Mouse (Mus musculus) lung, adult 2 months (tissue): Measurements from ENCODE around the gene Smad1. TPM values are rescaled to one million over a fixed set of nuclear protein-coding genes. Genes with fewer than 3 reads are reported as not detected.

Source experiments
- DNase-seq: peaks from one replicate; pipeline ENCODE4 v3.0.0; 2022
- H3K4me1 ChIP-seq: fragments of 200-500 bp; 2 replicates; pipeline ENCODE4 v1.6.1; 2011; ENCODE audit warnings: low read length; ENCODE audit not compliant: control insufficient read depth, insufficient read depth
- H3K4me3 ChIP-seq: fragments of 200-500 bp; replicated peaks from 2 replicates; pipeline ENCODE3; 2011; ENCODE audit warnings: low read depth, mild to moderate bottlenecking, control low read depth, low read length; ENCODE audit errors: extremely low read depth
- CTCF ChIP-seq: fragments of 200-500 bp; IDR thresholded peaks from 2 replicates; pipeline ENCODE4 v1.5.1; 2011; ENCODE audit warnings: mild to moderate bottlenecking, low read length, control low read depth; ENCODE audit not compliant: insufficient read depth
- POLR2A ChIP-seq: fragments of 200-500 bp; IDR thresholded peaks from 2 replicates; pipeline ENCODE4 v1.6.1; 2011; ENCODE audit warnings: low read depth, mild to moderate bottlenecking, control low read depth, low read length, borderline replicate concordance; ENCODE audit errors: extremely low read depth
- WGBS: fragments of 180-500 bp; shearing (Covaris S2); methylation state at CpG from one replicate; pipeline ENCODE4 v1.1.7; 2018; 5-methylcytosine and 5-hydroxymethylcytosine counted together
- polyA plus RNA-seq: library from polyadenylated mRNA; depleted of rRNA; stranded (reverse); fragments of >200 nt; gene quantifications from 2 replicates; pipeline ENCODE4 v1.2.3, GENCODE M21; 2012

The Smad1 gene
- polyA plus RNA-seq, 1 experiment: 35.0 TPM

GRCm38 (mm10) chr8:79398251-79398981, 902 bp downstream of the Smad1 start:
- H3K4me1 ChIP-seq: peaks cover 16% of the 10 kb centered on the region
- WGBS: under 1% methylated on average over 62 of the region's 68 CpGs
- TF ChIP-seq POLR2A: peak; percentile 44; the same call in 1 of the 2 replicates
- TF ChIP-seq CTCF: no peak
- DNase-seq: peak; percentile 44
- peak overlapping the region; percentile 76 for H3K4me3 ChIP-seq

- Histone ChIP-seq H3K4me1 (peaks cover 18% of the 10 kb centered on the region), H3K4me3 (peak overlapping the region; percentile 76)
- DNase-seq: no peak
- TF ChIP-seq POLR2A: no peak
- 17% methylated on average over 7 of the region's 7 CpGs for WGBS
Observed at GRCm38 (mm10) chr8:79397705-79398250, 1.5 kb downstream of the Smad1 start.

- 81% methylated on average over 6 of the region's 6 CpGs for WGBS
- no peak for DNase-seq
Observed at GRCm38 (mm10) chr8:79396911-79397310, 2.4 kb downstream of the Smad1 start.

GRCm38 (mm10) chr8:79394009-79394408, 5.3 kb downstream of the Smad1 start:
- 44% methylated on average over 9 of the region's 9 CpGs for WGBS
- Histone ChIP-seq H3K4me3 (no peak overlapping the region), H3K4me1 (peaks cover 15% of the 10 kb centered on the region)
- TF ChIP-seq POLR2A (no peak), CTCF (no peak)
- no peak for DNase-seq

More at GRCm38 (mm10) chr8:79396911-79397310, 2.4 kb downstream of the Smad1 start:
- peaks cover 18% of the 10 kb centered on the region for H3K4me1 ChIP-seq
- TF ChIP-seq POLR2A (no peak), CTCF (no peak)
- H3K4me3 ChIP-seq: no peak overlapping the region

GRCm38 (mm10) chr8:79393215-79393614, 6.1 kb downstream of the Smad1 start:
- Histone ChIP-seq H3K4me1 (peaks cover 15% of the 10 kb centered on the region), H3K4me3 (no peak overlapping the region)
- 85% methylated on average over 5 of the region's 5 CpGs for WGBS
- no peak for DNase-seq
- TF ChIP-seq CTCF (no peak), POLR2A (no peak)

GRCm38 (mm10) chr8:79392649-79393048, 6.7 kb downstream of the Smad1 start:
- peaks cover 14% of the 10 kb centered on the region for H3K4me1 ChIP-seq
- no peak for TF ChIP-seq POLR2A
- no peak for TF ChIP-seq CTCF
- DNase-seq: no peak
- no peak overlapping the region for H3K4me3 ChIP-seq
- 18% methylated on average over 6 of the region's 6 CpGs for WGBS

GRCm38 (mm10) chr8:79391454-79391853, 7.9 kb downstream of the Smad1 start:
- DNase-seq: no peak
- H3K4me3 ChIP-seq: no peak overlapping the region
- H3K4me1 ChIP-seq: peaks cover 6% of the 10 kb centered on the region; the same call in 1 of the 2 replicates
- TF ChIP-seq CTCF (no peak), POLR2A (no peak)
- 86% methylated on average over 13 of the region's 13 CpGs for WGBS

- WGBS: 67% methylated on average over 23 of the region's 23 CpGs
- TF ChIP-seq POLR2A (no peak), CTCF (no peak)
- H3K4me1 ChIP-seq: peaks cover 3% of the 10 kb centered on the region; the same call in 1 of the 2 replicates
- no peak overlapping the region for H3K4me3 ChIP-seq
- DNase-seq: no peak
Observed at GRCm38 (mm10) chr8:79389074-79389786, 10.1 kb downstream of the Smad1 start.

- no peak for TF ChIP-seq POLR2A
- WGBS: 71% methylated on average over 5 of the region's 5 CpGs
- no peak for DNase-seq
Observed at GRCm38 (mm10) chr8:79386831-79387230, 12.5 kb downstream of the Smad1 start.

More at GRCm38 (mm10) chr8:79386831-79387230, 12.5 kb downstream of the Smad1 start:
- no peak overlapping the region for H3K4me3 ChIP-seq
- H3K4me1 ChIP-seq: 0 out of 2 replicates have a peak, but pooled peaks cover 2% of the 10 kb centered on the region
